Mouse (Mus musculus): ENCODE data around the gene Kras. TPM values are rescaled to one million over a fixed set of nuclear protein-coding genes. Genes with fewer than 3 reads are reported as not detected.

Kras gene
- total RNA-seq, 2 experiments from 2014 or later, result 85.5 to 94.1 TPM

DNA sequence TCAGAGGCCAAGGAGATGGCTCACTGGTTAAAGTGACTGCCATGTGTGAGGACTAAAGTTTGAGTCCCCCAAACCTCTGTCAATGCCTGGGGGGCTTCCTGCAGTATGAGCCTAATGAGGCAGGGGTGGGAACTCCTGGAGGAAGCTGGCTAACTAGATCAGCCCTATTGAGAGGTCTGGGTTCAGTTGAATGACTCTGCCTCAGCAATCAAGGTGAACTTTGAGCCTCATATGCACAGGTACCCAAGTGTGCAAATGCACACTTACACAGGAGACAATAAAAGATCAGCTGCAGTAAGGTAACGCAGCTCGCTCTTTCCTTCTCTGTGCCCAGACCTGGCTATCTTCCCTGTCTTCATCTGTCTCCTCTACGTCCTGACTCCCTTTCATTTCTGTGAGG, 57.0 kb downstream of the Kras start:
- DNase-seq (ENCODE audit: low spot score in 2 of 2), result no peak

DNA sequence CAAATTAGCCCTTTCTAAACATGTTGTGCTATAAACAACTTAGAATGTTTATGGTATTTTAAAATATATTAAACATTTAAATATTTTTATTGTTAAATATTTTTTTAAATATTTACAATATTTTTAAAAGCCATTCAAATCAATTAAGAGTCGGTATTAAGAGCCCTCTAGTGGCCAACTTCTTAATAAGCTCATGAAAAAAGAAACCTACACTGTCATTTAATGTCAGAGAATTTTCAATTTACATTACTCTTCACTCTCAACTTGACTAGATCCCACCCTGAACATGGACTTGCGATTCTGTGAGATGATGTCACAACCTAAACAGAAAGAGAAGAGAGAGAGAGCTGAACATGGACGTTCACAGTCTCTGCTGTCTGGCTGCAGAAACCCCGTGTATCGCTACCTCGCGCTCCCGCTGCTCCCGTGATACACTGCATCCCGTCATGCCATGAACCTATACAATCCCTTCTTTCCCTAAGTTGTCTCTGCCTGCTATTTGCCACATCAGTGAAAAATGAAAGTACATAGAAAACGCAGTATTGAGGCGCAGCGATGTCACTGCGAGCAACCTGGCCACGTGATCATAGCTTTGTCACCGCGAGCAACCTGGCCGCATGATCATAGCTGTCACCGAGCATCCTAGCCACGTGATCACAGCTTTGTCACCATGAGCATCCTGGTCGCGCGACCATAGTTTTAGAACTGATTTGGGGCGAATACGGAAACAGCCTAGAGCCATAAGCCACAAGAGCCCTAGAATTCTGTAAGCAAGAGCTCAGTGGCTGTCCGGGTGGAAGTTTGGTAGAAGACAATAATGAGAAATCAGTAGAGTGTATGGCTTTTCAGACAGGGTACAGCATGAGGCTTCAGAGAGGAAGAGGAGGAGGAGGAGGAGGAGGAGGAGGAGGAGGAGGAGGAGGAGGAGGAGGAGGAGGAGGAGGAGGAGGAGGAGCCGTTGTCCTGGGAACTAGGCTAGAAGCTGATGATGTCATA, 62.6 kb downstream of the Kras start:
- DNase-seq (ENCODE audit: low spot score in 2 of 2), result peak; percentile 41 to 66

DNA sequence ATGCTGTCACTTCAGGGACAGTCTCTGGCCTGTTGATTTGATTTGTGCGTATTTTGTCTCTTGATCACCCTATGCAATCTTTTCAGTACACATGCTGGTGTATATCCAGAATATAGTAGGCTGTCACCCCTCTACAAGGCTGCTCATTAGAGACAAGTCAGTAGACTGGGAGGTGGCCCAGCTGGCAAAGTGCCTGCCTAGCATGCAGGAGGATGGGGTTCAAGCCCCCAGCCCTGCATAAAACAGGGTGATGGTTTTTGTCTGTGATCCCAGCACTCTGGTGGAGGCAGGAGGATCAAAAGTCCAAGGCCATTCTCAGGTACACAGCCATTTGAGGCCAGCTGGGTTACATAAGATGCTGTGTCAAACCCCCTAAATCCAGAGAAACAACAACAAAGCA, 63.9 kb downstream of the Kras start:
- DNase-seq (ENCODE audit: low spot score in 2 of 2), result no peak

DNA sequence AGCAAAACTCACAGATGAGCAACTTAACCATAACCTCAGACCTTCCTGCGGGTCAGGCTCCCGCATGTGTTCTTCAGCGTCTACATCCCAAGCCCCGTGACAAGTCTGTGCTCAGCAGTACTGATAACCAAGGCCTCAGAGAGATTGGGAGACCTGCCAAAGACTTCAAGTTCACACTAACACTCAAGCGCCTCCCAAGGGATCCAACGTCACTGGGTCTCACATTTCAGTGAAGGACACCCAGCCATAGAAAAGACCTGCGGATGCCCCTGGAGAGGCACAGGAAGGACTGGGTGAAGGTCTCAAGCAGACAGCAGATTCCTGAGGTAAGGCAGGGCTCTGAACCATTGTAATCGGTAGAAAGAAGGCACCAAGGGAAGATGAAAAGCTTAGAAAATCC, 68.0 kb downstream of the Kras start:
- DNase-seq (ENCODE audit: low spot score in 2 of 2), result no peak

DNA sequence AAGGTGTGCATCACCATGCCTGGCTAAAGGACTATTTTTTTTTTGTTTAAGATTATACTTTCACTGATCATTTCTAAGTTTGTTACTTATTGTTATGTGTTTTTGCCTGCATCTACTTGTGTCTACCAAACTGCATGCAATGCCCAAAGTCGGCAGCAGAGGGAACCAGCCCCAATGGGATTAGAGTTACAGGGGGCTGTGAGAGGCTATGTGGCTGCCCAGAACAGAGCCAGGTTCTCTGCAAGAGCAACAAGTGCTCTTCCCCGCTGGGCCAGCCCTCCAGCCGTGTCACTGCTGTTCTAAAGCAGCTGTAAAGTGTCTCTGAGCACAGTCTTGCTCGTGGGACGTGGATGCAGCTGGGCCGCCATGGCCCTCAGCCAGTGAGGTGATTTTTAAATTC, 70.4 kb downstream of the Kras start:
- peak; percentile 60 to 62 for DNase-seq (ENCODE audit: low spot score in 2 of 2)

DNA sequence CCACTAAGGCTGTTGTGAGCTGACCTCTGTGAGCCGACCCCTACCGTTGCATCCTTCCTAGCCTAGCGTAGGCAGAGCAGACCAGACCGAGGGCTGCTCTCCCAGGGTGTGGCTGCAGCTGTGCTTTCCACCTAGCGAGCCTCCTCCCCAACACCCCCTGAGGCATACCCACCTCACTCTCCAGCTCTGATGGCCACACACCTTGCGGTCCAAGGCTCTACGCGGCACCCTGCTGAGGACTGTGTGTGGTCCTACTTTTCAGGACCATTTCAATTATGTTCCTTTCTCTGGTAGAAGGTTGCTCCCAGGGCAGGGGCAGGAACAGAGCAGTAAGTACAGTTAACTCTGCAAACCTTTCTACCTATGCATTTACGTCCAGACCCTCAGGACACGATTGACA, 73.6 kb downstream of the Kras start:
- no peak for DNase-seq (ENCODE audit: low spot score in 2 of 2)

DNA sequence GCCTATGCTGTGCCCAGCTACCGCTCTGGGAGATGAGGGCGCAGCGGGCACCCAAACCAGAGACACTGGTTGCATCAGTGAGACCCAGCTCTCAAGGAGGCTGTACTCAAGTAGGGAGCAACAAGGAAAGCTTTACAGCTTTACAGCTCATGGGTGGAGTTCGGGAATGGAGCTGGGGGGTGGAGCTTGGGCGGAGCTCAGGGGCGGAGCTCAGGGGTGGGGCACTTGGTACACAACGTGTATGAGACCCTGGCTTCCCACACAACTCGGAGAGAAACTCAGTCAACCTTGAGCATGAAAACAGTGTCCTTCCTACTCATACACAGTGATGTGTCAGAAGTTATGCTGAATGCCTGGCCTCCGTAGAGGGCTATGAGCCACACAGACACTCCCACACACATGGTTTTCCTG, 74.5 kb downstream of the Kras start:
- DNase-seq (ENCODE audit: low spot score in 2 of 2), result no peak

DNA sequence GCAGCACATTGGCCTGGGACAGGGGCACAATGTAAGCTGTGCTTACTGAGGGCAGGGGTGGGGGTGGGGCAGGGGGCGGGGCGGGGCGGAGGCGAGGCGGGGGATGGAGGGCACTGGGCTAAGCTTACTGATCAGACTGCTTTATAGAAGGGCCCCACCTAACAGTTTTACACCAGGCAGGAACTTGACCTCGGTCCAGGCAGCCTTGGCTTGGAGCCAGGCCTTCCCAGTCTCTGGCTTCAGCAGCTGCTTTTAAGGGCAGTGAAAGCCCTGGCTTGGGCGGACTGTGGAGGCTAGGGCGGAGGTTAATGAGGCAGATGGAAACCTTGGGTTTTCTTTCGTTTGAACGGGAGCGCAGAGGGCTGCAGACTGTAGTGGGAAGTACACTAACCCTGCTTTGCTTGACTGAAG, 76.3 kb downstream of the Kras start:
- peak; percentile 57 to 58 for DNase-seq (ENCODE audit: low spot score in 2 of 2)

DNA sequence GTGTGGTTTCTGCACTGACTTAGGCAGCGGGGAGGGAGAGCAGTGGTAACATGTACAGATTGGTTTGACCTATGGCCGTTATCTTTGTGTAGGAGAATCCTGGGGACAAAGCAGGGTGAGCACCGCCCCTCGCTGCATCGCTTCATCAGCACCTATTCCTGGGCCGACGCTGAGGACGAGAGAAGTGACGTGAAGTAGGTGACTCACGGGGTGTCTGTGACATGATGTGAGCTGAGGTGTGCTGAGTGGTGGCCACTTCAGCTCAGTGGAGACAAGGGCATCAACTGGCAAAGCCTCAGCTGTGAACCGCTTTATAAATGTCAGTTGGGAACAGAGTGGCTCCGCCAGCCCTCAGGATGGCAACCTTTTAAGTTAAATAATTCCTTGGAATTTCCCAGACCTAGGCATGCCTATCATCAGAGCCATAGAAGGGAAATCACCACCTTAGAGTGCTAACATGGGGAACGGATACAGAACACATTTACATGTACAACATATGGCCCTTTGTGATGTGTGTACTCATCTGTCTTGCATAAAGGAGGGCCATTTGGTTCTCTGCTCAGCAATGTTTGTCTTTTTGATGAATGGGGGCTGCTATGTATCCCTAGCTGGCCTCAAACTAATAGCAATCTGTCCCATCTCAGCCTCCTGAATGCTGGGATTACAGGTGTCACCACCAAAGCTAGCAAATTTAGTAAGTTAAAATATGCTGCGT, 78.0 kb downstream of the Kras start:
- no peak for DNase-seq (ENCODE audit: low spot score in 2 of 2)

Other genes with a start within 250 kb of the Kras start
- gene Bcat1, start 174.1 kb downstream of the Kras start, total RNA-seq (2021), result 10 to 100 TPM; 78.6 to 79.6 TPM
- 1 to 10 TPM; 1.8 to 2.6 TPM for gene Lrmp, start 134.6 kb downstream of the Kras start, total RNA-seq (2021)
- 1 to 10 TPM; 1.4 to 2.2 TPM for gene Casc1, start 39.2 kb downstream of the Kras start, total RNA-seq (2021)
- gene Etfrf1, start 39.1 kb downstream of the Kras start, total RNA-seq (2021), result 10 to 100 TPM; 20.3 to 22.6 TPM

Measured in layer of hippocampus, postnatal 10 days (tissue).